Mouse (Mus musculus) telencephalon, adult 2 months (tissue): ENCODE results near the gene Cpm.

Experiments used
- DNase-seq: peaks from one replicate; pipeline ENCODE4 v3.0.0-alpha.2; 2011; ENCODE audit warnings: low read depth, low spot score

The Cpm gene

GRCm38 (mm10) chr10:117688204-117689151 lies 59.2 kb downstream of the Cpm start:
- DNase-seq, result no peak

DNA sequence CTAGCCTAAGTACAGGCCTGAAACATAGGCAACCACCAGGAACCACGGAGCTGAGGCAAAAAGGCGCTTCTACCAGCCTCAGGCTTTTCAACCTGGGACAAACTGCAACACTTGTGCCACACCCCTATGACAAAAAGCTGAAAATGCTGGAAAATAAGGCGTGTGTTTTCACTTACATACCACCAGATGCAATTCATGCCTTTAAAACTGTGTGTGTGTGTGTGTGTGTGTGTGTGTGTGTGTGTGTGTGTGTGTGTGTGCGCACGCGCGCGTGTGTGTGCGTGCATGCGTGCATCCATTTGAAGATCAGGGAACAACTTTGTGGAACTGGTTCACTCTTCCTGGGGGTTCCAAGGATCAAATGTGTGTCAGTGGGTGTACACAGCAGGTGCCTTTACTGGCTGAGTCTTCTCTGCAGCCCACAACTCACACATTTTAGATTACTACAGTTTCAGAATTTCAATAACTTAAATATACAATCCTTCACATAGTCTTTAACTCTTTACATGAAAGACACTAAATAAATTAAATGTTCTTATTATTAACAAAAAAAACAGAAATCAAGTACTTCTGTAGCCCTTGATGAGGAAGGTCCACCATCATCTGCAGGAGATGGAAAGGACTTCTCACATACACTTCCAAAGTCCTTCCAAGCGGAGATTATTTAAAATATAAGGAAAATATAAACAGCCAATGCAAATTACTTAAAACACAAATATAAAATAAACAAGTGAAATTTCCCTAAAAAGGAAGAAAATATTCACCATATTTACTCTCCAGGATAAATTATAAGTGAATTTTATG lies 60.2 kb downstream of the Cpm start:
- DNase-seq, result no peak

DNA sequence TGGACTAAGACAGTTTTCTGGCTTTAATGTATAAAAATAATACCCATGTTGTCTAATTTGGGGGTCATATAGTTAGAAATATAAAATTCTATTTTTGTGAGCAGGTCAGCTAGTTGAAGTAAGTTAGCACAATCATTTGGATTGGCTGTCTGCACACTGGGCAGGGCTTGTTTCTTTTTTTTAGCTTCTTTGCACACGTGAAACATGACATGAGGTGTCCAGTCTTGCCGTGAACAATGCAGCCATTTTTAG lies 60.7 kb downstream of the Cpm start:
- DNase-seq, result no peak

DNA sequence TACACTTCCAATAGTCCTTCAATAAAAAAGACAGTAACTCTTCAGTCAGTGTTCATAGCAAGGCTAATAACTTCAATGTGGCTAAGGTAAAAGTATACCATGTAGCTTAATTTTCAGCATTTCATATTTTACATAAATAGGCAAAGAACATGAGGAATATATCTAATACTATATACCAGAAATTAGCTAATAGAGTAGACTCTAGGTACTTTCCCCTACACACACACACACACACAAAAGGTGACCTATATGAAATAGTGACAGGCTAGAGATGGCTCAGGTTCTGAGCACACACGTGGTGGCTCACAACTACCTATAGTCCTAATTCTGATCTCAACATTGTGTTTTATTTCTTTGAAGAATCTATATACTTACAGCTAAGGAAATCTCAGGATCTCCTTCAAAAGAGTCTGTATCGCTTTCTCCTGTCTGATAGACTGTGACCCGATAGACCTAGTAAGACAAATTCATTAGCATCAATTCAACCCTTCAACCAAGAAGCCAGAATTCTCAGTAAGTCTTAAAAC lies 61.5 kb downstream of the Cpm start:
- DNase-seq, result no peak

DNA sequence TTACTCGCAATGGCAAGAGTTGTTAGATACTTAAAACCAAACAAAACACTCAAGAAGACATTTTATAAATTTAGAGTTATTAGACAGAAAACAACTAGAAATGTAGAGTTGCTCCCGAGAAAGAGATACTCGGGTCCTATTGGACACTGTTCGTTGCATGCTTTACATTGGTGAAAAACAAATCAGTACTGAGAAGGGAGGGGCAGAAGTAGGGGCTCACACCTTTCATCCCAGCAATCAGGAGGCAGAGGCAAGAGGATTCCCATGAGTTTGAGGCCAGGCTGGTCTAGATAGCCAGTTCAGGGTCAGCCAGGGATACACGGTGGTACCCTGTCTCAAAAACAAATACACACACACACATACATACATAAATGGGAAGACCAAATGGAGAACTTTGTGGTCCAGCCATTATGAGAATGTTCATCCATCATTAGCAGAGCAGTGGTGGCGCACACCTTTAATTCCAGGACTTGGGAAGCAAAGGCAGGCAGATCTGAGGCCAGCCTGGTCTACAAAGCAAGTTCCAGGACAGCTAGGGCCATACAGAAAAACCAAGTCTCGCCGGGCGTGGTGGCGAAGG lies 62.2 kb downstream of the Cpm start:
- DNase-seq, result no peak

DNA sequence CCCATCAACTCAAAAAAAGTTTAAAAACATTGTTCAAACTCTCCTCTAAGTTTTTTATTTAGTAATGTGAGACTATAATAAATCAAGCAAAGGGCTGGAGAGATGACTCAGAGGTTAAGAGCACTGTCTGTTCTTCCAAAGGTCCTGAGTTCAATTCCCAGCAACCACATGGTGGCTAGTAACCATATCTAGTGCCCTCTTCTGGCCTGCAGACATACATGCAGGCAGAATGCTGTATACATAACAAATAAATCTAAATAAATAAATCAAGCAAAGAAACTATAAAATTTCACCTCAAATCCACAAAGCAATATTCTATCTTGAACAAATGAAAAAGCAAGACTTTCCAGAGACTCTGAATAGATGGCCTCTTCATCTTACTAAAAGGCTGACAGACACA lies 62.9 kb downstream of the Cpm start:
- no peak for DNase-seq

- no peak for DNase-seq
Measured at GRCm38 (mm10) chr10:117692953-117693352, 63.7 kb downstream of the Cpm start.

DNA sequence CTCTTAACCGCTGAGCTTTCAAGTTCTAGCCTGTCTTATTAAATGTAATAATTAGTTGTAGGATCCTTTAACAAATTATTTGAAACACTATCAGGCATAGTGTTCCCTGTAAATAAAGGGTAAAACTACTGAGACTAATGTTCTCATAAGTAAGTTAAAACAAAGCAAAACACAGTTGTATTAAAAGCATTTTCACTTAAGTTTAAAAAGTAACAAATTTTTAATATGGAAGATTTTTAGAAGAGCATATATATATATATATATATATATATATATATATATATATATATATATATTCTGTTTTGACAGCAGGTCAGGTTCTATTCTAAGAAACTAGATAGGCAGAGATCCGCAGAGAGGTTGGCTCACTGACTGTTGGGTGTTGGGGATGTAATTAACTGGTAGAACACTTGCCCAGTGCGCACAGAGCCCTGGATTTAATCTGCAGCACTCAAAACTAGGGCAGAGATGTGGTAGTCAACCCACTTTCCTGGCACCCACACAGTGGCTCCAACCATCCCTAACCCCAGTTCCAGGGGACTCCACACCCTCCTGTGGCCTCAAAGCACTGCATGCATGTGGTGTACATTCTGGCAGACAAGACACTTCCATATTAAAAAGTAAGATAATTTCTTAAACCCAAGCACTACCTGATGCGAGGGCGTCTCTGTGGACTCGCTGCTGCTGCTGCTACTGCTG lies 65.1 kb downstream of the Cpm start:
- no peak for DNase-seq

DNA sequence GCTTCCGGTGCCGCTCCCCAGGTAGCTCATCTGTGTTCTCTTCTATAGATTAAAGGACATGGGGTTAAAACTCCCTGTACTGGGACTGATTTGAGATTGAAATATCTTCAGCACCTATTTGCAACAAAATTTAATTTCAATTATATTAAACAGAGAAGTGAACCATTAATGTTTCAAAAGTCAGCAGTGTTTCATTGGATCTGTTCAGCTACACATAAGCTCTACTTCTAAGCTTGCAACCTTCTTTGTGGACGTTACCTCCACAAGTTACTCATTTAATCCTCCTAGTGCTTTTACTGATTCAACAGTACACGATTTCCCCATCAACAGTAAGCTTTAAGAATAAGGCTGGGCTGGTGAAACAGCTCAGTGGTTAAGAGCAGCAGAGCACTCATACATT lies 65.7 kb downstream of the Cpm start:
- DNase-seq, result no peak

DNA sequence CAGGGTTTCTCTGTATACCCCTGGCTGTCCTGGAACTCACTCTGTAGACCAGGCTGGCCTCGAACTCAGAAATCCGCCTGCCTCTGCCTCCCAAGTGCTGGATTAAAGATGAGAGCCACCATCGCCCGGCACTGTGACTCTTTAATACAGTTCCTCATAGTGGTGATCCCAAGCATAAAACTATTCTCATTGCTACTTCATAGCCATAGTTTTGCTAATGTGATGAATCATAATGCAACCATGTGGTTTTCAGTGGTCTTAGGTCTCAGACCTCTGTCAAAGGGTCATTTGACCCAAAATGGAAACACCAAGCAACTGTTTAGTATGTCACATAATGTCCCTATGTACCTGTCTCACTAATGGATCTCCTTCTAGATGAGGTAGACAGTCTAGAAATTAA lies 66.3 kb downstream of the Cpm start:
- no peak for DNase-seq

DNA sequence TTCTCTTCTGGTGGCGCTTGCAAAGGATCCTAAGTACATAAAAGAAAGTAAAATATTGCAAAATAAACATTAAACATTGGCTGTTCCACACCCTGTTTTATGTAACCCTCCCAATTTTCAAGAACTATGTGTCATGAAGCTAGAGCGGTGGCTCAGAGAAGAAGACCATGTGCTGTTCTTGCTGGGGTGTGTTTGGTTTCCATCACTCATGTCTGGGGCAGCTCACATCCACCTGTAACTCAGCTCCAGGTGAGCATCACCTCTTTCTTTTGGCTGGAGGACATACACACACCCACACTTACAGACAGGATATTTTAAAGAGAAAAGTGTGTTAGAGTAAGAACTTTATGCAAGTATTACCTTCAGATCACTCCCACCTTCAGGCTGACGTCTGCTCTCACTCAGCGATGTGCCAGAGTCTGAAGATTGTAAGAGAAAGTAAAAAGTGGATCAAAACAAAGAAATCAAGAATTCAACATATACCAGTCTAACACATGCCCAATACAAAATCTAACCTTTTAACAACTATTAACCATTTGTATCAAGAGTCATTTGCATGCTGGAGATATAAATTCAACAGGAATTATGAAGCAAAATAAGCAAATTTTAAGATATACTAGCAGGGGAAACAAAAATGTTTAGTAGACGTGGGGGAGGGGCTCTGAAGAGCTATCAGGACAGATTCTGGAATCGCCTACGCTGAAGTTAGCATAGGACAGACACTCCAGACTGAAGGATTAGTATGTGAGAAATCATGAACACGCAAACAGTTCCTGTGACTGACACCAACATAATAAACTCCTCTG lies 66.9 kb downstream of the Cpm start:
- DNase-seq, result no peak

DNA sequence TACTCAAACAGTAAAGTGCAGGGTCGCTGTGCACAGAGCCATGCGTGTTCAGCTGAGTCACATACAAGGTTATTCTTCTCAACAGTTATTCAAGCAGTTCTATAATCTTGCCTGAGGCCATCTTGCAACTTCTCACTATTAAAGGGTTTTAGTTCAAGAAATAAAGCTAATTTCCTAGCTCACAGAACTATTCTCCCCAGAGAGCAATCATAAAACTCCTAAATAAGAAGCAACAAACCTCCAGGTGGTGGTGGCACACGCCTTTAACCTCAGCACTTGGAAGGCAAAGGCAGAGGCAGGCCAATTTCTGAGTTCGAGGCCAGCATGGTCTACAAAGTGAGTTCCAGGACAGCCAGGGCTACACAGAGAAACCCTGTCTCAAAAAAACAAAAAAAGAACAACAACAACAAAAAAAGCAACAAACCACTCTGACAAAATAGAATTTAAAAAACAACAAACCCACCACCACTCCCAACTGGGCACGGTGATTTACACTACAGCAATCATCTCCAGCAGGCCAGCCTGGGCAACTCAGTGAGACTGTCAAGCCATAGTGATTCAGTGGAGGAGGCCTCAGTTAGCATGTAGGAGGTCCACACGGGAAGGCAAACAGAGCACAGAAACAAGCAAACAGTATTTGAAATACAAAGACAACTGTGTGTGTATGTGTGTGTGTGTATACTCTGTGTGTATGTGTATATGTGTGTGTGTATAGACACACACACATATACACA lies 67.7 kb downstream of the Cpm start:
- DNase-seq, result no peak

- DNase-seq, result no peak
Measured at GRCm38 (mm10) chr10:117697561-117698115, 68.3 kb downstream of the Cpm start.

- no peak for DNase-seq
Measured at GRCm38 (mm10) chr10:117698313-117699138, 69.2 kb downstream of the Cpm start.

DNA sequence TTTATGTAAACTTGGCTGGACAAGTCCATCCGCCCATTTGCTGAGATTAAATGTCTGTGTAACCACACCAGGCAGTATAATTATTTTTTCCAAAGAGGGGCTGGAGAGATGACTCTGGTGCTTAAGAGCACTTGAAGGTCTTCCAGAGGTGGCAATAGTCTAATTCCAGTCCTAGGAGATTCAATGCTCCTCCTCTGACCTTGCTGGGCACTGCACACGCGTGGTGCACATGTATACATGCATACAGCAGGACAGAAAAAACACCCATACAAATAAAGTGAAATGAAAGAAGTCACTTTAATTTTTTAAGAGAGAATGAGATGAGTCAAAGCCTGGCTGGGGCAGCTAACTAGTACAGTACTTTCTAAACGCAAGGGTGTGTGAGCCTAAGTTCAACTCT lies 70.6 kb downstream of the Cpm start:
- no peak for DNase-seq

GRCm38 (mm10) chr10:117700450-117700849 lies 71.2 kb downstream of the Cpm start:
- no peak for DNase-seq

GRCm38 (mm10) chr10:117701034-117701829 lies 71.9 kb downstream of the Cpm start:
- DNase-seq, result no peak
